Mouse (Mus musculus): ENCODE results near the gene Srrm4. TPM values are rescaled to one million over a fixed set of nuclear protein-coding genes. Genes with fewer than 3 reads are reported as not detected.

Gene Srrm4
- total RNA-seq, 2 experiments from 2014 or later, result not detected

Other genes with a start within 250 kb of the Srrm4 start
- gene Hspb8, start 169.0 kb downstream of the Srrm4 start, total RNA-seq (2014; fragmentation: Nextera tagmentation), result not detected in 2 replicates
- not detected in 2 replicates for gene Hspb8, start 169.0 kb downstream of the Srrm4 start, total RNA-seq (2017)

All from megakaryocyte-erythroid progenitor cell, adult 5-6 weeks (primary cell).